Mouse (Mus musculus) 416B (cell line): ENCODE measurements at regions not wholly inside any gene's neighbourhood (a gene's known extent, or its start where the extent isn't known, plus 50 kb on each side); places are given as distances from the start of the nearest gene placed in this dataset.

Experiments
- DNase-seq: peaks from one replicate; pipeline ENCODE4 v3.0.0; 2011; ENCODE audit warnings: low read depth

GRCm38 (mm10) chr13:28563585-28563984 is 306.3 kb downstream of the Gm11361 start:
- DNase-seq, result no peak

DNA sequence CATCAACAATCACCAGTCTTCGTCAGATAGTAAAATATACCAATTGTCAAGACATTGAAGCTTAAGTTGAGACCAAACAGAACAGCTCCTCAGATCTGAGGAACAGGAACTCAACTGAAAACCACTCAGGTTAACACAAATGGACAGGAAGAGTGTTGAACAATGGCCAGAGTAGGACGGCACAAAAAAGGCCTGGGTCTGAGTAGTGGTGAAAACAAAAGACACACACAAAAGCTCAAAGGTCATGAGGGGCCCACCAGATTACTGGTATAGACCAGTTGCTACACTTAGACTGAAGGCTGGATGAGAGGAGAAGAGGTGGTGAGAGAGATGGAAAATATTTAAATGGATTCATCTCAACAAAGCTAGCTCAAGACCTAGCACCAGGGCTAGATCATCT is 302.8 kb downstream of the Gm11361 start:
- DNase-seq, result no peak

- peak; percentile 27 for DNase-seq
Measured at GRCm38 (mm10) chr13:28557032-28557570, 299.8 kb downstream of the Gm11361 start.

- DNase-seq, result peak; percentile 79
Measured at GRCm38 (mm10) chr13:28556385-28556938, 299.1 kb downstream of the Gm11361 start.

DNA sequence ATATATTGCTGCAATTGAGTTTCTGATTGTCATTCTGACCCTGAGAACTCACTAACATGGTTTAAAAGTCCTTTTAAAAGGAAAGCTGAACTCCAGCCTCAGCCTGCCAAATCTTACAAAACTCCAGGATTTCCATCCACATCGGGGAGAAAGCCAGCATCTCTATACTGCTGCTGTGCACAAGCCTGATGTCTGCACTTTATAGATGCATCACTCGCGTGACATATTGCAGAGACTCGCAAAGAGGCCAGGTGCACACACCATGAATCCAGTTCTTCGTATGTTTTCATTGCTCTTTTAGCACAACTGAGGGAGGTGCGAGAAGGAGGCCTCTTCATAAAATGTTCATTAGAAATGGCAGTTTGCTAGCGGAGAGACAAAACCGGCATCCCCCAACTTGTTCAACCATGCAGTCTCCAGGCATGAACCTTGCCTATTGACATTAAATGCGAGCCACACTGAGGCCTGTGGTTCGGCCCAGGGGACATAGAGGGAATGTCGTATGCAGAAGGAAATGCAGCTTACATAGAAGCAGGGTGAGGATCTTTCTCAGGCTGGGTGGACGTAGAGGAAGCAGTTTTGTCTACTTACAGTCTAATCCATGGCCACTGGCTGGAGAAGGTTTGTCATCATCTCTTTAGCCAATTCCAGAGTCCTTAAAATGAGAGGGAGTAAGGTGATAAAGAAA is 297.0 kb downstream of the Gm11361 start:
- no peak for DNase-seq

DNA sequence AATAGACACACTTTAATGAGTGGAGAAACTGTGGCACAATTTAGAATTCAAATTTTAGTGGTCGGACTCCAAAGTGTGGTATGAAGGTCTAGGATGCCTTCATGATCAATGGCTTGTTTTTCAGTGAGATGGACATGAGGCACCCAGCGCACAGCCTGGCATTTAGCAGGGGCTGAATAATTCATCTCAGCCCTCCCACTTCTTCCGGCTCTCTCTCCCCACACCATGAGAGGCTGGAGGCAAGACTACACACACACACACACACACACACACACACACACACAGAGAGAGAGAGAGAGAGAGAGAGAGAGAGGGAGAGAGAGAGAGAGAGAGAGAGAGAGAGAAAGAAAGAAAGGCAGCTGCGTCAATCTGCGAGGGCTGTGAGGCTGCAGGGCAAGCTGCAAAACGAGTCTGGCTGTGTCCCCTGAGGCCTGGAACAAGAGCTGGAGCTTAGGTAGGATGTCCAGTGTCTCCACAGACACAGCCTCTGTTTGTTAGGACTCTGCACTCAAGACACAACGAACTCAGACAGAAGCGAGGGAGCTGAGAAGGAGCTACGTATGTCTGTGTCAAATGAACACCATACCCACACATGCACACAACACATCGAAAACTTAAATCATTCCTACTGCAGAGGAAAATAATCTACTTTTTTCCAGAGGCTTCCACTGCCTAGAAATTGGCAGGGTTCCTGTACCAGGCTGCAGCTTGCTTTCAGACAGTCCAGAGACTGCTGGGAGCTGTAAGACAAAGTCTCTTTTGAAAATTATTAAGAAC is 295.8 kb downstream of the Gm11361 start:
- no peak for DNase-seq

DNA sequence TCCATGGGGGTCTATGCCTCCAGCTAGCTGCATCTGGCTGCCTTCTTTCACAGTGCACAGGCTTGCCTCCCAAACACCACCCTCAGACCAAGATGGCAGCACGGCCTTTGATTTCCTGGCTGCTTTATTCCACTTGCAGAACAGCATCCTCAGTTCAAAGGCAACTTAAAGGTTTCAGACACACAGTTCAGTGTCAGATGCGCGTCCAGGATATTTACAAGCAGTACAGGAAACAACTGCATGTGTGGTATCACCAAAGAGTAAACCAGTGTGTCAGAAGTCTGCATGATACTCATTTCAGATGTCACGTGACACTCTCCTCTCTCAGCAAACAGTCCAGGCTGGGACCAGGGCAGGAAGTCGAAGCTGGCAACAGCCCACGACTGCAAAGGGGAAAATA is 294.2 kb downstream of the Gm11361 start:
- peak; percentile 41 for DNase-seq

GRCm38 (mm10) chr13:28545797-28546196 is 288.5 kb downstream of the Gm11361 start:
- DNase-seq, result no peak

DNA sequence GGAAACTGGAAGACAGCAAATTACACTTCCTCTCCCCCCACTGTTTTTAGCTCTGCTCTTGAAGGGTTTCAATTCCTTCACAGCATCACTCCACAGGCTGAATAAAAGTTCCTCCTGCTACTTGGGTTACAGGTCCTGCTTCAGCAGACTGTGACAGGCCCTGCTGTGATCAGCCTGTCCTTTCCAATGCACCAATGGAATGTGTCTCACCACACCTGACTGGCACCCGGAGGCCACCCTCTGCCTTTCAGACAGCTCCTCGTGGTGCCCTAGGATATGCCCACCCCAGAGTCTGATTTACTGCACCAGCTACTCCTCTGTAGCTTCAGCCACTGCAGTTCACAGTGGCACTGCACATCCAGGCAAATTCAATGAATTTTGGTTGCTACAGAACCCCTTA is 288.0 kb downstream of the Gm11361 start:
- DNase-seq, result no peak

GRCm38 (mm10) chr13:28544819-28545180 is 287.5 kb downstream of the Gm11361 start:
- DNase-seq, result no peak

GRCm38 (mm10) chr13:28544003-28544818 is 286.9 kb downstream of the Gm11361 start:
- no peak for DNase-seq

GRCm38 (mm10) chr13:28541607-28542006 is 284.3 kb downstream of the Gm11361 start:
- peak; percentile 16 for DNase-seq

DNA sequence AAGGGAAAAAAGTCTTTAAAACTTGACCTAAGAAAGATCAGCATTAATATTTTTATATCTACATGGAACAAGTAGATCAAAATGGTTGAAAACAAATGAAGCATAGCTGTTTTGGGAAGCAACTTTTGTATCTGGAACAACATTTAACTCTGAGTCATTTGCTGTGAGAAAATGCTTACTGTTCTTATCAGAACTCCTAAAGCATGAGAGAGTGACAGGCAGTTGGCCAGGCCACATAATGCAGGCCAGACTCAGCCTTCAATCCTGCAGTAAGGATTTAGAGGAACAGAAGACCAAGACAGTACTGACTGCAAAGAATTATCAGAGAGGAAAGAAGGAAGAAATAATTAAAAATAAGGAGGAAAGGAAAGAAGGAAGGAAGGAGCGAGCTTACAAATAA is 275.8 kb downstream of the Gm11361 start:
- no peak for DNase-seq

DNA sequence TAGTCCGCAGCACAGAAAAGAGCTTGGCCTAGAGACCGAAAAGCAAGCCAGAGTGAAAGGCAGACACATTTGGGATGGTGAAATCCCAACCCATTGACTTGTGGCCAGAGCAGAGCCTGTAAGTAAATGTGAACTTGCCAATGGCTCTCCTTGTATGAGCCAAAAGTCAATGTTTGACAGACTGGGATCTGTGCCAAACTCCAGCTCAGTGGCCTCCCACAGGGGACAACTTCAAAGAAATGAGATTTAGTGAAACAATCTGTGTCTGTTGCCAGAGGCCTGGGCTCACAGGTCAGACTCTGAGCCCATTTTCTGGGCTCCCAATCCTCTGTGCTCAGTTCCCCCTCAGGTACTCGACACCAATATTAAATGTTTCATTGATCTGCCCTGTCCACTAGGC is 274.9 kb downstream of the Gm11361 start:
- DNase-seq, result peak; percentile 29

GRCm38 (mm10) chr13:28531534-28531999 is 274.2 kb downstream of the Gm11361 start:
- peak; percentile 17 for DNase-seq

- peak; percentile 36 for DNase-seq
Measured at GRCm38 (mm10) chr13:28530947-28531346, 273.6 kb downstream of the Gm11361 start.

DNA sequence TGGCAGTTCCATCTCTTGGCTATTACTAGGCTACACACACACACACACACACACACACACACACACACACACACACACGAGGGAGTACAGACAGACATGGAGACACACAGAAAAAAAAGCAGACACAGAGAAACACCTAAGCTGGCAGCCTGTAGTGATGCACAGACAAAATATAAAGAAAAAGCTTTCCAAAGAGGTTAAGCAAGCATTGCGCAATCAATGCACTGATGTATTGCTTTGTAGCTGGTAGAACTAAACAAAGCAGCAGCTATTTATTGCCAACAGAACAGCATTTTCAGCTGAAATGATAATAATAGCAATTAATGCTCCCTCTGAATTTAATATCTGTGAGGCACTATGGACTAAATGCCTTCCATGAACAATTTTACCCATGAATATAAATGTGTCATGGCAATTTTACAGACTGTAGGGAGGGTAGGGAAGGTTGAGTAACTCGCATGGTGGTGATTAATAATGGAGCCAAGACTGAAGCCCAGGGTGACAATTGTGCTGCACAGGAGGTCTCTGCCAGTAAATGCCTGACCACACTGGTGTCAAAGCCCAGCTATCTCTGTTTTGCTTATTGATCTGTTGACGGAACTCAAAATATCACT is 271.7 kb downstream of the Gm11361 start:
- peak; percentile 48 for DNase-seq

- peak; percentile 45 for DNase-seq
Measured at GRCm38 (mm10) chr13:28526299-28526698, 269.0 kb downstream of the Gm11361 start.

DNA sequence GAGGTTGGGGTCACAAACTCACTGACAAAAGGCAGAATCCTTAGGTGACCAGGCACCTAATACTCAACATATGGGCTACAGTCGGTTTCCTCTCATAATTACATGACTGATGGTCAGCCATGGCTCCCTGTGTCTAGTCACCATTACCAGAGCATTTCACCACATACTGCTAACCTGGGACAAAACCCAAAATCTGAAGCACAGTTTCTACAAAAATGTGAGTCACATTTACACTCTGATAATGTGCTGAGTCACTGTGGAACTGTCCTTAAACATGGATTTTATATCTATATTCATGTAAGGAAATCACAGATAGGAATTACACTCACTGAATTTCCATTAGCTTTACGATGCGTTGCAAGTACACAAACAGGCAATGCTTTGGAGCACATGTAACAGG is 267.1 kb downstream of the Gm11361 start:
- DNase-seq, result peak; percentile 26

DNA sequence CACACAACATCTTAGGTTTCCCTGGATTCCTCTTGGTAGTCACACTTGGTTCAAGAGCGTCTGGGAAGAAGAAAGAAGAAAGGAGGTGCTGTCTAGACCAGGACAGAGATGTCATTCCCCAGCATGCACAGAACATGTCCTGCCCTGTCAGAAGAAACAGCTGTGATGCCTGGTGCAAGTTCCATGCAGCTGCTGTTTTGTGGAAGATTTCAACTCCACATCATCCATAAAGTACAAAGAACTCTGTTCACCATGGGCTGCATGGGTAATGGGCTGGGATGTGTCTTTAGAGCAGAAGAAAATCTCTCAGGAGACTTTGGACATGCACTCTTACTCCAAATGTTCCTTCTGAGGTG is 262.8 kb downstream of the Gm11361 start:
- DNase-seq, result no peak

- DNase-seq, result no peak
Measured at GRCm38 (mm10) chr13:28519383-28520126, 262.2 kb downstream of the Gm11361 start.
